Mouse (Mus musculus) hindbrain, postnatal 0 days (tissue): ENCODE results near the gene Tomm20l. TPM values are rescaled to one million over a fixed set of nuclear protein-coding genes. Genes with fewer than 3 reads are reported as not detected.

Experiments
- ATAC-seq: fragments of 200-750 bp; cut with Nextera tagmentation; 2 replicates; pipeline ENCODE4 v1.8.0; 2017; ENCODE audit warnings: mild to moderate bottlenecking, moderate TSS enrichment, moderate library complexity
- DNase-seq: peaks from one replicate; pipeline ENCODE4 v3.0.0-alpha.2; 2015; ENCODE audit warnings: low spot score
- H3K27ac ChIP-seq: fragments of 300-500 bp; sonication (generic); 2 replicates; pipeline ENCODE4 v1.5.1; 2014; ENCODE audit warnings: mild to moderate bottlenecking
- H3K27me3 ChIP-seq: fragments of 300-500 bp; sonication (generic); 2 replicates; pipeline ENCODE4 v1.6.1; 2014; ENCODE audit warnings: low read length, mixed read lengths; ENCODE audit not compliant: insufficient read depth
- H3K36me3 ChIP-seq: fragments of 300-500 bp; sonication (generic); 2 replicates; pipeline ENCODE4 v1.6.1; 2014; ENCODE audit warnings: low read length, mixed read lengths; ENCODE audit not compliant: insufficient read depth
- H3K4me1 ChIP-seq: fragments of 300-500 bp; sonication (generic); 2 replicates; pipeline ENCODE4 v1.6.1; 2014; ENCODE audit warnings: antibody characterized with exemption, low read length, mixed read lengths; ENCODE audit not compliant: insufficient read depth
- H3K4me2 ChIP-seq: fragments of 300-500 bp; sonication (generic); 2 replicates; pipeline ENCODE4 v1.6.1; 2014; ENCODE audit warnings: low read depth, mild to moderate bottlenecking, low read length, moderate library complexity, mixed read lengths
- H3K4me3 ChIP-seq: fragments of 300-500 bp; sonication (generic); 2 replicates; pipeline ENCODE4 v1.5.1; 2014; ENCODE audit warnings: low read length
- H3K9ac ChIP-seq: fragments of 300-500 bp; sonication (generic); replicated peaks from 2 replicates; pipeline ENCODE4 v1.6.1; 2014; ENCODE audit warnings: mild to moderate bottlenecking, low read length, moderate library complexity, mixed read lengths
- H3K9me3 ChIP-seq: fragments of 300-500 bp; sonication (generic); 2 replicates; pipeline ENCODE4 v1.6.1; 2016; ENCODE audit warnings: low read length, mixed read lengths
- CTCF ChIP-seq: IDR thresholded peaks from 2 replicates; pipeline ENCODE4 v1.5.1; 2016; ENCODE audit warnings: antibody characterized with exemption, control low read depth, low read depth
- WGBS: fragments of 180-500 bp; shearing (Covaris S2); extraction: QIAGEN DNeasy Blood & Tissue Kit; methylation state at CpG from one replicate; pipeline ENCODE4 v1.1.7; 2014; 5-methylcytosine and 5-hydroxymethylcytosine counted together
- polyA plus RNA-seq: library from polyadenylated mRNA; unstranded; fragments of >200 nt; fragmentation: Nextera tagmentation; extraction: Ambion mirVana; gene quantifications from 2 replicates; pipeline ENCODE4 v1.2.1, GENCODE M21; 2015
- total RNA-seq: library from RNA; depleted of rRNA; stranded (reverse); fragments of >200 nt; gene quantifications from 2 replicates; pipeline ENCODE4 v1.2.3, GENCODE M21; 2014; rRNA removed

Tomm20l gene
- total and polyA plus RNA-seq, 2 experiments from 2014 or later: 0.29 TPM; not detected in 1

DNA sequence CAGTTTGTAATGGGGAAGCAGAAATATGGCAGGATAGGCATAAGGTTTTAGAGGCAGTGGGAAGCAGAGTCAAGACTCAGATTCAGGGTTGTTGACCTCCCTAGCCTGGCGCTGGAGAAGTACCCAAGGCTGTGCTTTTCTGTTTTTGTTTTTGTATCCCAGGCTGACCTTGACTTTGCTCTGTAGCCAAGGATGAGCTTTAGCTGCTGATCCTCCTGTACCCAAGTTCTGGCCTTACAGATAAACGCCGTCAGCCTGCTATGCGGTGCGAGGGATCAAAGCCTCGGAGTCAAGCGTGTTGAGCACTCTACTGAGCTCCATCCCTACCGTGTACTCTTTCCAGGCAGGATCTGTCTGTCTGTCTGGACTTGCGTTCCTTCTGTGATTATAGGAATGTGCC is 37.6 kb downstream of the Tomm20l start:
- H3K4me3 ChIP-seq: no peak overlapping the region
- peaks cover 55% of the 10 kb centered on the region for H3K36me3 ChIP-seq
- no peak for ATAC-seq
- no peaks in the 10 kb centered on the region for H3K9me3 ChIP-seq
- H3K4me1 ChIP-seq: no peaks in the 10 kb centered on the region
- no peaks in the 10 kb centered on the region for H3K27me3 ChIP-seq
- no peak overlapping the region for H3K27ac ChIP-seq
- no peak for TF ChIP-seq CTCF
- no peak for DNase-seq
- no peak overlapping the region for H3K9ac ChIP-seq
- 96% methylated on average over 9 of the region's 9 CpGs for WGBS
- H3K4me2 ChIP-seq: no peak overlapping the region

DNA sequence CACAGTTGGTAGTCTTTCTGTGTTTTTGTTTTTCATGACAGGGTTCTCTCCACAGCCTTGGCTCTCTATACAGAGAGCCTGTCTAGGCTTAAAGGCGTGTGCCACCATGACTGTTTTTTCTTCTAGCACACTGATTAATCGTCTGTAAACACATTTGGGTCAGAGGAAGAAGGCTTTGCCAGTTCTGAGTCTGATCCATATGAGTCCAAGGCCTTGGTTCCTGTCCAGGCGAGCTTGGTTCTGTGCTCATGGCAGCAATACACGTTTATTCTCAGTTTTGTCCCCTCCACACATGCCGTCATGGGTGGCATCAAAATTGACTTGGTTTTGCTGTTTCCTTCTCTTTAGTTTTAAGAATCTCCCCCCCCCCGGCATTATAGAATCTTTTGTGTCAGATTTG is 38.2 kb downstream of the Tomm20l start:
- 89% methylated on average over 6 of the region's 6 CpGs for WGBS
- Histone ChIP-seq H3K27me3 (no peaks in the 10 kb centered on the region), H3K4me1 (no peaks in the 10 kb centered on the region), H3K27ac (no peak overlapping the region), H3K4me3 (no peak overlapping the region), H3K36me3 (peaks cover 51% of the 10 kb centered on the region), H3K9me3 (no peaks in the 10 kb centered on the region), H3K9ac (no peak overlapping the region), H3K4me2 (no peak overlapping the region)
- DNase-seq (no peak), ATAC-seq (no peak)
- no peak for TF ChIP-seq CTCF

DNA sequence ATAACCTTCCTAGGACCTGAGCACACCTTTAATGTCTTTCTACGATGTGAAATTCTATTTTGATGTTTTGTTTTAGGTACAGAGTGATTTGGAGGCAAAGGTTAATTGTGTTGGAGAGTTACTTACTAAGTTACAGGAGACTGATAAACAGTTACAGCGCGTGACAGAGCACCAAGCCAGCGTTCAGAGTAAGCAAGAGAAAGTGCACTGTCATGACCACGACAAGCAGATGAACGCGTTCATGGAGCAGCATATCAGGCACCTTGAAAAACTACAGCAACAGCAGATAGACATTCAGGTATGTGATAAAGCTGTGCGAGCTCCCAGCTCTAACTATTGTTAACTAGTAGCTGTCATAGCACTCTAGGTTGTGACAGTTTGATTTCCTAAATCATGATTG is 38.9 kb downstream of the Tomm20l start:
- Histone ChIP-seq H3K36me3 (peaks cover 47% of the 10 kb centered on the region), H3K4me2 (no peak overlapping the region), H3K9ac (no peak overlapping the region), H3K4me3 (no peak overlapping the region), H3K27ac (no peak overlapping the region), H3K27me3 (no peaks in the 10 kb centered on the region), H3K4me1 (no peaks in the 10 kb centered on the region), H3K9me3 (no peaks in the 10 kb centered on the region)
- ATAC-seq (no peak), DNase-seq (no peak)
- no peak for TF ChIP-seq CTCF
- WGBS: 97% methylated on average over 8 of the region's 8 CpGs

DNA sequence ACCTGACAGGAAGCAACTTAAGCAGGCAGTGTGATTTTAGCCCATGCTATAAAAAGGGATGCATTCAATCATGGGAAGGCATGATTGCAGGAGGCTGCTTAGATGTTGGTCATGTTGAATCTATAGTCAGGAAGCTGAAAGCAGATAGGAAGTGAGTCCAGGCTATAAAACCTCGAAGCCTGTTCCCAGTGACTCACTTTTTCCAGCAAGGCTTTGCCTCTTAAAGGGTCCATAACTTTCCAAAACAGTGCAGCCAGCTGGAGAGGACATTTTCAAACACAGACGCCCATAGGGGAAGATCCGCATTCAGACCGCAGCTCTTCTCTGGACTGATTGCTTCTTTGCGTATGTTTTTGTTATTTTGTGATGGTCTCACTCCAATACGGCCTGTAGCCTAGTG is 43.8 kb downstream of the Tomm20l start:
- H3K36me3 ChIP-seq: peaks cover 46% of the 10 kb centered on the region
- no peak overlapping the region for H3K4me2 ChIP-seq
- no peak for DNase-seq
- no peak for TF ChIP-seq CTCF
- no peak overlapping the region for H3K9ac ChIP-seq
- 97% methylated on average over 6 of the region's 6 CpGs for WGBS
- H3K4me1 ChIP-seq: no peaks in the 10 kb centered on the region
- ATAC-seq: no peak
- H3K27me3 ChIP-seq: no peaks in the 10 kb centered on the region
- no peak overlapping the region for H3K4me3 ChIP-seq
- no peak overlapping the region for H3K27ac ChIP-seq
- H3K9me3 ChIP-seq: no peaks in the 10 kb centered on the region

DNA sequence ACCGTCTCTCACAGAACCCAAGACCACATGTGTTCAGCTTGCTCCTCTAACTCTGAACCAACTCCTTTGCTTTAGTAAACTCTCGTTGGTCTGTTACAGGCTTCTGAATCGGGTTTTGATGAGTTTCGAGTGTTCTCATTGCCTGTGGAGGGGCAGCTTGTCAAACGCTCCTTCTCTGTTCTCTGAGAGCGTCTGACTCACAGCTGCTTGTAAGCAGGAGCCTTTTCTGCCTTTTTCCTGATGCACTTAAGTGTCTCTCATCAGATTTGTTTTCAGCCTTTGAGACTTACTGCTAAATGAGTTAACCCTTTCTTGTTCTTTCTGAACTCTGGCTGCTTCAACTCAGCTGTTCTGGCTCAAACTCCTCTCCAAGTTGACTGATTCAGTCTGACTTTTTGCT is 46.7 kb downstream of the Tomm20l start:
- Histone ChIP-seq H3K27ac (no peak overlapping the region), H3K4me1 (no peaks in the 10 kb centered on the region), H3K4me3 (no peak overlapping the region), H3K9ac (no peak overlapping the region), H3K27me3 (no peaks in the 10 kb centered on the region), H3K36me3 (peaks cover 34% of the 10 kb centered on the region), H3K4me2 (no peak overlapping the region), H3K9me3 (no peaks in the 10 kb centered on the region)
- WGBS: 82% methylated on average over 6 of the region's 6 CpGs
- DNase-seq: no peak
- TF ChIP-seq CTCF: no peak
- ATAC-seq: no peak

DNA sequence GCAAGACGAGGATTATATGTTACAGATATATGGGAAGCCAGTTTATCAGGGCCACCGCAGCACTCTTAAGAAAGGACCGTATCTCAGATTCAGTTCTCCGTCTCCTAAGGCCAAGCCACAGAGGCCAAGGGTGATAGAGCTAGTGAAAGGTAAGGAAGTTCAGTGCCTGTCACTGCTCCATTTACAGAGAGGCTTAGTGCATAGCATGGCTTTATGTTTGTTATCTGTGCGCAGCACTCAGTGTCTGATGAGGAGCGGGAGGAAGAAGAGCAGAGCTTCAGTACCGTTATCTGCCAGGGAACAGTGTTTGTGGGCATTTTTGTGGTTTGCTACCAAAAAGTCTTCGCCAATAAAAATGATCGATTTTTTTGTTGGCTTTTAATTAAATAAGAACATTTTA is 53.2 kb downstream of the Tomm20l start:
- H3K4me3 ChIP-seq: no peak overlapping the region
- peaks cover 20% of the 10 kb centered on the region for H3K36me3 ChIP-seq
- TF ChIP-seq CTCF: no peak
- no peaks in the 10 kb centered on the region for H3K27me3 ChIP-seq
- no peaks in the 10 kb centered on the region for H3K9me3 ChIP-seq
- ATAC-seq (no peak), DNase-seq (no peak)
- no peak overlapping the region for H3K9ac ChIP-seq
- H3K4me1 ChIP-seq: no peaks in the 10 kb centered on the region
- WGBS: 94% methylated on average over 9 of the region's 9 CpGs
- H3K4me2 ChIP-seq: no peak overlapping the region
- no peak overlapping the region for H3K27ac ChIP-seq

DNA sequence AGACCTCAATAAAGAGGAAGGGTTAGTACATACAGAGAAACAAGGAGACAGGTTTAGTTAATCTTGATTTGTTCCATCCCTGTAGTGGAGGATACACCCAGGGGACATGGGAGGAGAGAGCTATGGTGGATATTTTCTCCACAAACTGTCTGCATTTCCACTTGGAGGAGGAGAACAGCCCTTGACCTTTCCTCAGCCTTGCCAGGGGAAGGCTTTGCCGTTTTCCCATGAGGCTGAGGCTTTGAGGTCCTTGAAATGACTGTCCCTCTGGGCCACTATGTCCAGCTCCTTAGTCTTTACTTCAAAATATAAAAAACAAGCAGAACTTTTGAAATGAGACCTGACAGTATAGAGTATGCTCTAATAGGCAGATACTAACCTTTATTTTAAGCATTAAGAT is 58.7 kb downstream of the Tomm20l start:
- Histone ChIP-seq H3K4me1 (no peaks in the 10 kb centered on the region), H3K4me3 (no peak overlapping the region), H3K27me3 (no peaks in the 10 kb centered on the region), H3K9me3 (no peaks in the 10 kb centered on the region), H3K4me2 (no peak overlapping the region), H3K9ac (no peak overlapping the region), H3K36me3 (peaks cover 23% of the 10 kb centered on the region; the same call in 1 of the 2 replicates), H3K27ac (no peak overlapping the region)
- ATAC-seq: no peak
- DNase-seq: no peak
- 94% methylated on average over 1 of the region's 1 CpGs for WGBS
- no peak for TF ChIP-seq CTCF

Other genes starting within 250 kb of the Tomm20l start
- gene Actr10, start 173.6 kb upstream of the Tomm20l start, total RNA-seq: 111 and 123 TPM in 2 replicates
- 173 and 176 TPM in 2 replicates for gene Actr10, start 173.6 kb upstream of the Tomm20l start, polyA plus RNA-seq
- 99.7 and 118 TPM in 2 replicates for gene Psma3, start 136.8 kb upstream of the Tomm20l start, total RNA-seq
- 533 and 543 TPM in 2 replicates for gene Psma3, start 136.8 kb upstream of the Tomm20l start, polyA plus RNA-seq
- gene Arid4a, start 95.4 kb upstream of the Tomm20l start, total RNA-seq: 4.7 and 7.1 TPM in 2 replicates
- gene Arid4a, start 95.4 kb upstream of the Tomm20l start, polyA plus RNA-seq: 32.7 and 41.4 TPM in 2 replicates
- gene Timm9, start 25.3 kb downstream of the Tomm20l start, total RNA-seq: 46.2 and 58.0 TPM in 2 replicates
- 147 TPM in 2 replicates for gene Timm9, start 25.3 kb downstream of the Tomm20l start, polyA plus RNA-seq
- 7.2 and 7.8 TPM in 2 replicates for gene 2700049A03Rik, start 25.4 kb downstream of the Tomm20l start, total RNA-seq
- 7.4 and 7.5 TPM in 2 replicates for gene 2700049A03Rik, start 25.4 kb downstream of the Tomm20l start, polyA plus RNA-seq
- 40.8 and 54.3 TPM in 2 replicates for gene Dact1, start 198.5 kb downstream of the Tomm20l start, total RNA-seq
- 11.2 and 12.7 TPM in 2 replicates for gene Dact1, start 198.5 kb downstream of the Tomm20l start, polyA plus RNA-seq